Mouse (Mus musculus): ENCODE results near the gene Gm10770.
"Not testable (repeated sequence)": the region's sequence is repeated elsewhere in the genome, so short reads cannot be mapped to it uniquely, and the experiment has no call there.

Gm10770 gene

GRCm38 (mm10) chr2:150179579-150179978 lies at the start of gene Gm10770:
Gene Gm10770 (minus strand): TSS chr2:150179679.
- in situ Hi-C loops (cut with MboI, MseI), result not testable (repeated sequence)

- in situ Hi-C loops (cut with MboI, MseI), result loop anchor here in 1 of 2 experiments (5.0 kb wide), 1 partner anchor 214 kb away; no protein-coding TSS in a partner anchor
Measured at GRCm38 (mm10) chr2:150223263-150223662, 43.8 kb upstream of the Gm10770 start.

- in situ Hi-C loops (cut with MboI, MseI), result loop anchor here in 1 of 2 experiments (5.0 kb wide), 1 partner anchor 234 kb away; the partner anchor contains the start of gene Zfp442
Measured at GRCm38 (mm10) chr2:150218363-150218725, 38.9 kb upstream of the Gm10770 start.

- in situ Hi-C loops (cut with MboI, MseI), result loop anchor here in 1 of 2 experiments (5.0 kb wide), 1 partner anchor 235 kb away; the partner anchor contains the start of gene Zfp442
Measured at GRCm38 (mm10) chr2:150217600-150218362, 38.3 kb upstream of the Gm10770 start, which contains the start of gene Zfp937. Gene Zfp937 (plus strand): TSS chr2:150218073.

GRCm38 (mm10) chr2:150181570-150181999 lies 2.1 kb upstream of the Gm10770 start, which contains the start of gene Gm14139:
Gene Gm14139 (plus strand): TSS chr2:150181755.
- in situ Hi-C loops (cut with MboI, MseI), result loop anchor here in 1 of 2 experiments (5.0 kb wide), 1 partner anchor 301 kb away; no protein-coding TSS in a partner anchor

- in situ Hi-C loops (cut with MboI, MseI), result loop anchor here in 1 of 2 experiments (5.0 kb wide), 1 partner anchor 301 kb away; no protein-coding TSS in a partner anchor
Measured at GRCm38 (mm10) chr2:150181046-150181445, 1.6 kb upstream of the Gm10770 start.

- in situ Hi-C loops (cut with MboI, MseI), result no loop called here
Measured at GRCm38 (mm10) chr2:150173833-150174232, 5.6 kb downstream of the Gm10770 start.

GRCm38 (mm10) chr2:150166703-150167102 lies 12.8 kb downstream of the Gm10770 start:
- in situ Hi-C loops (cut with MboI, MseI), result no loop called here

- in situ Hi-C loops (cut with MboI, MseI), result loop anchor here (10.0 to 25.0 kb wide), 2 partner anchors 648 to 901 kb away; partner anchors contain the start of genes Nanp (in 1 of the 2), Ninl (in 1 of the 2) and Pygb (in 1 of the 2)
Measured at GRCm38 (mm10) chr2:150136435-150136897, 43.0 kb downstream of the Gm10770 start, which contains the start of gene Zfp120. Gene Zfp120 (minus strand): TSS chr2:150136708.

GRCm38 (mm10) chr2:150132773-150133172 lies 46.7 kb downstream of the Gm10770 start:
- in situ Hi-C loops (cut with MboI, MseI), result loop anchor here (10.0 to 25.0 kb wide), 2 partner anchors 652 to 905 kb away; partner anchors contain the start of genes Nanp (in 1 of the 2), Ninl (in 1 of the 2) and Pygb (in 1 of the 2)

GRCm38 (mm10) chr2:150132002-150132401 lies 47.5 kb downstream of the Gm10770 start:
- in situ Hi-C loops (cut with MboI, MseI), result loop anchor here (10.0 to 25.0 kb wide), 2 partner anchors 653 to 905 kb away; partner anchors contain the start of genes Nanp (in 1 of the 2), Ninl (in 1 of the 2) and Pygb (in 1 of the 2)
